Mouse (Mus musculus) liver, embryonic 15.5 days (tissue): Measurements from ENCODE around the gene Fer. TPM values are rescaled to one million over a fixed set of nuclear protein-coding genes. Genes with fewer than 3 reads are reported as not detected.

Source experiments
- ATAC-seq: fragments of 200-750 bp; cut with Nextera tagmentation; 2 replicates; pipeline ENCODE4 v1.8.0; 2017; ENCODE audit warnings: moderate number of reproducible peaks, mild to moderate bottlenecking, moderate library complexity; ENCODE audit not compliant: insufficient read depth
- H3K27ac ChIP-seq: fragments of 300-500 bp; sonication (generic); replicated peaks from 2 replicates; pipeline ENCODE4 v1.5.1; 2015; ENCODE audit warnings: mild to moderate bottlenecking, inconsistent platforms
- H3K27me3 ChIP-seq: fragments of 300-500 bp; sonication (generic); 2 replicates; pipeline ENCODE4 v1.6.1; 2015; ENCODE audit warnings: mild to moderate bottlenecking, inconsistent platforms
- H3K36me3 ChIP-seq: fragments of 300-500 bp; sonication (generic); replicated peaks from 2 replicates; pipeline ENCODE4 v1.6.1; 2015; ENCODE audit warnings: moderate library complexity, mild to moderate bottlenecking, inconsistent platforms
- H3K4me1 ChIP-seq: fragments of 300-500 bp; sonication (generic); replicated peaks from 2 replicates; pipeline ENCODE4 v1.6.1; 2015; ENCODE audit warnings: inconsistent platforms
- H3K4me2 ChIP-seq: fragments of 300-500 bp; sonication (generic); 2 replicates; pipeline ENCODE4 v1.6.1; 2015; ENCODE audit warnings: moderate library complexity, mild to moderate bottlenecking, inconsistent platforms
- H3K4me3 ChIP-seq: fragments of 300-500 bp; sonication (generic); replicated peaks from 2 replicates; pipeline ENCODE4 v1.5.1; 2015; ENCODE audit warnings: mild to moderate bottlenecking, inconsistent platforms
- H3K9ac ChIP-seq: fragments of 300-500 bp; sonication (generic); 2 replicates; pipeline ENCODE4 v1.6.1; 2015; ENCODE audit warnings: moderate library complexity, mild to moderate bottlenecking, inconsistent platforms
- H3K9me3 ChIP-seq: fragments of 300-500 bp; sonication (generic); replicated peaks from 2 replicates; pipeline ENCODE4 v1.6.1; 2016; ENCODE audit warnings: inconsistent platforms
- WGBS: fragments of 180-500 bp; shearing (Covaris S2); methylation state at CpG from one replicate; pipeline ENCODE4 v1.1.7; 2015; ENCODE audit warnings: mixed read lengths; ENCODE audit not compliant: insufficient replicate concordance; 5-methylcytosine and 5-hydroxymethylcytosine counted together
- polyA plus RNA-seq: library from polyadenylated mRNA; unstranded; fragments of >200 nt; fragmentation: Nextera tagmentation; extraction: Ambion mirVana; gene quantifications from 2 replicates; pipeline ENCODE4 v1.2.1, GENCODE M21; 2015

Gene Fer
- polyA plus RNA-seq, 1 experiment from 2014 or later: 8.0 TPM

DNA sequence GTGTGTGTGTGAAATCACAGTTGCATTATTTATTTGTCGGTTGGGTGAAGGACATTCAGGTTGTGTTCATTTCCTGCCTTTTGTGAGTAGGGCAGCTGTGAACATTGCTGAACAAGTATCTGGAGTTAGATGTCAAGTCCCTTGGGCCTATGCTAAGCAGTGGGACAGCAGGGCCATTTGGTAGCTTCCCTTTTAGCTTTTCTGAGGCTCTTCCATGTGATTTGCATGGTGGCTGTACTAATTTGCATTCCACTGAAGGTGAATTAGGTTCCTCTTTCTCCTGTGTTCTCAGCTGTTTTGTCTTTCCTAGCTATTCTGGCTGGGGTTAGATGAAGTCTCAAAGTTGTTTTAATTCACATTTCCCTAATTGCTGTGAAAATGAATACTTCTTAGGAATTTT lies 68.7 kb downstream of the Fer start:
- Histone ChIP-seq H3K9ac (no peak overlapping the region), H3K36me3 (no peaks in the 10 kb centered on the region), H3K4me2 (no peak overlapping the region), H3K27me3 (no peaks in the 10 kb centered on the region), H3K4me3 (no peak overlapping the region), H3K4me1 (no peaks in the 10 kb centered on the region), H3K27ac (no peak overlapping the region), H3K9me3 (no peaks in the 10 kb centered on the region)
- 59% methylated on average over 1 of the region's 1 CpGs for WGBS
- ATAC-seq: no peak

DNA sequence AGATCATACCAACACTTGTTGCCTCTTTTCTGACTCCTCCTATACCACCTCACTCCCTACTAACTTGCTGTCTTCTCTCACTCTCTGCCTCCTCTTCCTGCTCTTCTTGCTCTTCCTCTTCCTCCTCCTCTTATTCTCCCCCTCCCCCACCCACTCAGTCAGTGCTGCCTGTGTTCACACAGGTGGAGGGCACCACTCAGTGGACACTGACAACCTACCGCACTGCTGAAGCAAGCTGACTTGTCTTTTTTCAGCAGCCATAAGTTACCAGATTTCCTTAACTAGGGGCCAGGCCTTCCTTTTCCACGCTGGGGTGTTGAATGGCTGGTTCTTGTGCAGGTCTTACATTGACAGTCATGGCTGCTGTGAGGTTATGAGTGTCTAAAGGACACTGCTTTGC lies 72.5 kb downstream of the Fer start:
- no peak for ATAC-seq
- WGBS: 73% methylated on average over 2 of the region's 2 CpGs

DNA sequence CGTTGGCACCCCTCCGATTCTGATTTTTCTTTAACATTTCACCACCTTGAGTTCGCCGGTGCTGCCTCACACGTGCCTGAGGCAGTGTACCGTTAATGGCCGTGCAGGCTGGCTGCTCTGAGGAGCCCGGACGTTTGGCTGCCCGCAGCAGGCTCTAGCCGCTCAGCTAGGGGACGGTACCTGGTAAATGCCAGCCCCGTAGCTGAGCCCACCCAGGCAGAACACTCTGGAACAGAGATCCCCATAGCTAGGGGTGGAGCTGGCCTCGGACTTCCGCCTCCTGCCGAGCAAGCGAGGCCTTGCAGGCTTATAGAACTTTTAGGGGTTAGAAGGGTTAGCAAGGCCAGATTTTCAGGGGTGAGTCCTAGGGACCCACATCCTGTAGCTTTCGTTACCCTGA lies 75.0 kb downstream of the Fer start:
- no peaks in the 10 kb centered on the region for H3K36me3 ChIP-seq
- no peak for ATAC-seq
- whole genome bisulfite sequencing: 75% methylated on average over 18 of the region's 18 CpGs
- no peaks in the 10 kb centered on the region for H3K4me1 ChIP-seq
- no peak overlapping the region for H3K9ac ChIP-seq
- H3K4me2 ChIP-seq: no peak overlapping the region
- no peak overlapping the region for H3K27ac ChIP-seq
- H3K4me3 ChIP-seq: no peak overlapping the region
- H3K27me3 ChIP-seq: no peaks in the 10 kb centered on the region
- no peaks in the 10 kb centered on the region for H3K9me3 ChIP-seq

More for the DNA sequence above, 72.5 kb downstream of the Fer start:
- Histone ChIP-seq H3K27ac (no peak overlapping the region), H3K4me3 (no peak overlapping the region), H3K36me3 (no peaks in the 10 kb centered on the region), H3K4me1 (no peaks in the 10 kb centered on the region), H3K9ac (no peak overlapping the region), H3K27me3 (no peaks in the 10 kb centered on the region), H3K4me2 (no peak overlapping the region), H3K9me3 (no peaks in the 10 kb centered on the region)

DNA sequence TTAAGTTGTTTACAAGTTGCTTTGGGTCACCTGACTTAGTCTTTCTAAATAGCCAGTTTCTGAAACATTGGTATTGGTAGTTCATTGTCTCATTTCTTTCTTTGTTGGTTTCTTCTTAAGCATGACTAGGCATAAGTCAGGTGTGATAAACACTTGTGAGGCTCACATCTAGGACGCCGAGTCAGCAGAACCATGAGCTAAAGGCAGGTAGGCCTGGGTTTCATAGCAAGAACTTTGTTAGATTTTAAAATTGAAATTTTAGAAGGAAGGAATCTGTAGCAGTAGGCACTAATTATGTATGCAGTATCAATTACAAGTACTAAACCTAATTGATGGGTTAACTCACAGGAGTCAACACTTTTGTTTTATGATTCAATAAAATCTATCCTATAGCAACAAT lies 83.9 kb downstream of the Fer start:
- no peaks in the 10 kb centered on the region for H3K27me3 ChIP-seq
- H3K27ac ChIP-seq: no peak overlapping the region
- WGBS: 77% methylated on average over 2 of the region's 2 CpGs
- H3K9me3 ChIP-seq: no peaks in the 10 kb centered on the region
- no peaks in the 10 kb centered on the region for H3K36me3 ChIP-seq
- no peak for ATAC-seq
- no peak overlapping the region for H3K4me3 ChIP-seq
- H3K4me1 ChIP-seq: no peaks in the 10 kb centered on the region
- H3K9ac ChIP-seq: no peak overlapping the region
- H3K4me2 ChIP-seq: no peak overlapping the region

DNA sequence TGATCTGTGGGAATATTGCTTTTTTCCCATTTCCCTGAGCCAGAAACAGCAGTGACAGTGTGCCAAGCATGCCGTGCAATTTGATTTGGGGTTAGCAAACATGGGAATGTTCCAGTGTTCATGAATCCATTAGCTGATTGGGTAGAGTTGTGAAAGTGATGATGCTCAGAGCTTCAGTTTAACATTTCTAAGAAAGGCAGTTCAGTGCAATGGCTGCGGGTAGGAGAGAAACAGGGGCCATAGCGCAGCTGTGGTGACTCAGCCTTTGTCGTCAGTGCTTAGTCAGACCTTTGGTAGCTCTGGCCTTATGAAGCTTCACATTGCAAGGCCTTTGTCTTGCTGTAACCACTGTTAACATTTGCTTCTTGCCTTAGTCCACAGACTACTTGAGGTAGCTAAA lies 85.9 kb downstream of the Fer start:
- ATAC-seq: no peak
- Histone ChIP-seq H3K9me3 (no peaks in the 10 kb centered on the region), H3K27ac (no peak overlapping the region), H3K27me3 (no peaks in the 10 kb centered on the region), H3K36me3 (no peaks in the 10 kb centered on the region), H3K4me3 (no peak overlapping the region), H3K9ac (no peak overlapping the region), H3K4me1 (no peaks in the 10 kb centered on the region), H3K4me2 (no peak overlapping the region)
- WGBS: 84% methylated on average over 4 of the region's 4 CpGs

DNA sequence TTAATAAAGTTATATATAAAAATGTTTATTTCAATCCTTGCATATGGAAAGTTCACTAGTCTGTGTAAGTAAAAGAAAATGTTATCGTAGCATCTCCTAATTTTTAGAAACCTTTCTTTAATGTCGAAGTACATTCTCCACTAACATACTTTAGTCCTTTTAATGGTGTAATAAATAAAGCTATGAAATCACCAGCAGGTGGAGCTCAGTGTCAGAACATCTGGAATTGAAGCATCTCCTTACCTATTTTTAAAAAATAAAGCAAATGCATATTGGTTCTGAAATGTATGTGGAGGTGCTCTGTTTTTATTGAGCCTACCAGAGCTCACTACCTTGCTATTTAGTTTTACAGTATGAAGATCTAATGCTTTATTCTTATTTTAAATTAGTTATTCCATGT lies 88.6 kb downstream of the Fer start:
- Histone ChIP-seq H3K9ac (no peak overlapping the region), H3K9me3 (no peaks in the 10 kb centered on the region), H3K27ac (no peak overlapping the region), H3K4me1 (no peaks in the 10 kb centered on the region), H3K4me2 (no peak overlapping the region), H3K4me3 (no peak overlapping the region), H3K36me3 (no peaks in the 10 kb centered on the region), H3K27me3 (no peaks in the 10 kb centered on the region)
- WGBS: 68% methylated on average over 2 of the region's 2 CpGs
- ATAC-seq: no peak

DNA sequence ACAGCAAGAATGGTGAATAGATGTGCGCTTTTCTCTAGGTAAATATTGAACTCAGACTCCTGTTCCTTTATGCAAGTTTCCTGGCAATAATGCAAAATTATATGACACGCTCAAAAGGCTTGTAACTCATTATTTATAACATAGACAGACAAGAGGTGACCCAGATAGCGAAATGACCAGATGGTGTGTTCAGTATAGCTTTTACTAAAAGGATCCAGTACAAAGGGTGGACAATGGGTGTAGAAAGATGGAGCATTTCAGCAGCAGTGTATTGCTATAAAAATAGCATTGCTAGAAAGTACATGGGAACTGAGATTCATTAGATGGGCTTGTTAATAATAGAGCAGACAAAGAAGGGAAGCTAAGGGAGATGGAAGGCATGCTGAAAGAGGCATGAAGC lies 104.2 kb downstream of the Fer start:
- peaks cover 17% of the 10 kb centered on the region for H3K4me1 ChIP-seq
- H3K9ac ChIP-seq: no peak overlapping the region
- no peak overlapping the region for H3K4me2 ChIP-seq
- H3K27ac ChIP-seq: no peak overlapping the region
- no peaks in the 10 kb centered on the region for H3K27me3 ChIP-seq
- H3K9me3 ChIP-seq: no peaks in the 10 kb centered on the region
- no peak overlapping the region for H3K4me3 ChIP-seq
- 82% methylated on average over 3 of the region's 3 CpGs for WGBS
- no peak for ATAC-seq
- H3K36me3 ChIP-seq: no peaks in the 10 kb centered on the region

DNA sequence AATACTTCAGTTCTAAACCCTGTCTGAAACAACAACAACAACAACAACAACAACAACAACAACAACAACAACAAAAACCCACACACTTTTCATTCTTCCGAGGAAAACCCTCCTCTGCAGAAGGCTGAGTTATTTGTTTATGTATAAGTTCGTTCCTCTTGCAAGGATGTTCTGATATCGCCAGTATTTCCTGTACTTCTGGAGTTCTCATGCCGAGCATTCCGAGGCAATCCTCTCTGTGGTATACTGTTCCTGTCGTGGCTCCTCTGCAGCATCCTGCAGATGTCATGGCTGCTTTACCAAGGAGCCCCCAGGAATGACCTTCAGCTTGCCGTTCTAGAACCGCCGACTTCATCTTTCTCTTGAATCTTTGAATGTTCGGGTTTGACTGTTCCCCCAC lies 106.6 kb downstream of the Fer start:
- WGBS: 33% methylated on average over 10 of the region's 10 CpGs
- H3K27ac ChIP-seq: no peak overlapping the region
- no peaks in the 10 kb centered on the region for H3K9me3 ChIP-seq
- H3K36me3 ChIP-seq: no peaks in the 10 kb centered on the region
- H3K4me2 ChIP-seq: no peak overlapping the region
- H3K4me3 ChIP-seq: no peak overlapping the region
- H3K27me3 ChIP-seq: no peaks in the 10 kb centered on the region
- H3K4me1 ChIP-seq: peaks cover 37% of the 10 kb centered on the region
- H3K9ac ChIP-seq: no peak overlapping the region
- ATAC-seq: no peak

DNA sequence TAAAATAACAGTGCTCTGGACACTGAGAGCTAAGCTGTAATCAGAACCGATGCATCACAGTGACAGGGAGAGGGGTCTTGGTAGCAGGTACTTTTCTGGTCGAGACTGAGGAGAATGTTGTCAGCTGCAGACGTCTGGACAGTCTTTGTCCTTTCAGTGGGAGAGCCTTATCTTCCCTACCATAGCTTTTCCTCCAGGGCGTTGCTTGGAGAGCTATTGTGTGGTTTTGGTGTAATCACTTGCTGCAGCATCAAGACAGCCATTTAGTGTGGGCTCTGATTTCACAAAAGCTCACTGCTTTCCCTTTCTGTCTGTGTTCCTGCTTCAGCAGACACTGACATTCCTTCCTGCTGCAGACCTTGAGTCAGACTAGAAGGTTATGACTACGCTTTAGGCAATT lies 107.4 kb downstream of the Fer start:
- 16% methylated on average over 5 of the region's 5 CpGs for WGBS
- no peaks in the 10 kb centered on the region for H3K9me3 ChIP-seq
- H3K36me3 ChIP-seq: no peaks in the 10 kb centered on the region
- H3K4me3 ChIP-seq: no peak overlapping the region
- no peak overlapping the region for H3K9ac ChIP-seq
- H3K27ac ChIP-seq: no peak overlapping the region
- no peaks in the 10 kb centered on the region for H3K27me3 ChIP-seq
- H3K4me2 ChIP-seq: no peak overlapping the region
- H3K4me1 ChIP-seq: peaks cover 41% of the 10 kb centered on the region
- peak; percentile 35 for ATAC-seq

DNA sequence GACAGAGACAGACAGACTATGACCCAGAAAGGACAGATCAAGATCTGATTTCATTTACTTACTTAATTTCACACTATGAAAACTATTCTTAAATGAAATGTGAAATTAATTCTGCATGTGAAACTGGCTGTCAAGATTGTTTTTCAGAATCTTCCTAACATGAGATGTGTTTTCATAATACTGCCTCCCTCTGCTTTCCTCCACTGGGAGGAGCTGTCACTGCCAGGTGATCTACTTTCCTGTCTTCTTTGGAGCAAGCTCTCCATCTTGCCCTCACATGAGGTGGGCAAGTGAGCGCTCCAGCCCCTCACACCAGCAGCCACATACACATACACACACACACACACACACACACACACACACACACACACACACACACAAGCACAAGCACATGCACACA lies 108.1 kb downstream of the Fer start:
- no peak overlapping the region for H3K4me3 ChIP-seq
- H3K27me3 ChIP-seq: no peaks in the 10 kb centered on the region
- no peaks in the 10 kb centered on the region for H3K9me3 ChIP-seq
- no peak overlapping the region for H3K4me2 ChIP-seq
- 75% methylated on average over 1 of the region's 1 CpGs for WGBS
- ATAC-seq: no peak
- no peaks in the 10 kb centered on the region for H3K36me3 ChIP-seq
- H3K9ac ChIP-seq: no peak overlapping the region
- H3K4me1 ChIP-seq: peaks cover 41% of the 10 kb centered on the region
- no peak overlapping the region for H3K27ac ChIP-seq

DNA sequence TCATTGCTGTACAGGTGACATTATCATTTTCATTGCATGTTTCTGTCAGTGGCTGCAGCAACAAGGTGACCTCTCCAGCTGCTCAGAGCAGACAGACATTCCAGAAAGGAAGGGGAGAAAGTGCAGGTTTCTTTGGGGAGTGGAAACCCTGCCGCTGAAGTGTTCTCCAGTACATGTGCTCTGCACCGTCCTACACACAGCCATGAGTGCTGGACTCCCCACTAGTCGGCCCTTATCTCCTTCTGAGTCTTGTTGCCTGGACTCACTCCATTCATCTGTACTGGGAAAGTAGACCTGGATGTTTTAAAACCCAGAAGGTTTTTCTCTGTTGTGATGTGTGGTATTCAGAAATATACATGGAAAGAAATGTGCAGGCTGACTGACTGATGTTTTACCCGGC lies 109.3 kb downstream of the Fer start:
- H3K9ac ChIP-seq: no peak overlapping the region
- no peak overlapping the region for H3K4me2 ChIP-seq
- H3K4me3 ChIP-seq: no peak overlapping the region
- ATAC-seq: no peak
- H3K9me3 ChIP-seq: no peaks in the 10 kb centered on the region
- peaks cover 43% of the 10 kb centered on the region for H3K4me1 ChIP-seq
- H3K27me3 ChIP-seq: no peaks in the 10 kb centered on the region
- no peaks in the 10 kb centered on the region for H3K36me3 ChIP-seq
- 44% methylated on average over 4 of the region's 4 CpGs for WGBS
- H3K27ac ChIP-seq: no peak overlapping the region

DNA sequence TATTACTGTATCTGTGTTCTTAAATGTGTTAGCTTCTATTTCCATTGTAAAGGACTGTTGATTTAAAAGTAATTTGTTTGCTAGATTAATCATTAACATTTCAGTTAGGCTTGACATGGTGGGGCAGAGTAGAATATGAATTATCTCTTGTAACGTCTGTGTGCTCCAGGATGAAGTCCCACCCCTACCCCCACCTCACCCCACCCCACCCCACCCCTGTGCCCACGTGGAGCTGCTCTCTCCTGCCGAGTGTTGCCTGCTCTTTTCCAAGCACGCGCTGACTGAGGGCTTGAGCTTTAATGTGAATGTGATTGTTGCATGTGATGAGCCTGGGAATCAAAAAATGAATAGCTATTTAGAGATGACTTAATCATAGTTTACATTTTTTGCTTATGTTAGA lies 110.9 kb downstream of the Fer start:
- no peak overlapping the region for H3K4me2 ChIP-seq
- H3K4me3 ChIP-seq: no peak overlapping the region
- no peak overlapping the region for H3K9ac ChIP-seq
- H3K27me3 ChIP-seq: no peaks in the 10 kb centered on the region
- no peaks in the 10 kb centered on the region for H3K9me3 ChIP-seq
- H3K36me3 ChIP-seq: no peaks in the 10 kb centered on the region
- H3K27ac ChIP-seq: peak overlapping the region; percentile 49; the same call in 1 of the 2 replicates
- 15% methylated on average over 5 of the region's 5 CpGs for WGBS
- peak; percentile 86 for ATAC-seq
- H3K4me1 ChIP-seq: peaks cover 53% of the 10 kb centered on the region
